ENCODE assay signal across 8 mouse cellular contexts in genomic region chr2:6547139-6547664, GRCm38 (mm10).
DNase-seq lines count a peak whose midpoint lies in the region; ATAC-seq lines count a peak whose summit lies in the region.

No protein-coding gene starts in this region.

- H3K4me2 ChIP-seq in heart, embryonic 12.5 days: no peak overlapping the region

- 62% methylated on average over 9 of the region's 9 CpGs for WGBS in heart, embryonic 12.5 days
- WGBS in midbrain, embryonic 10.5 days: 20% methylated on average over 9 of the region's 9 CpGs

- intact Hi-C loops in heart, postnatal 25 days (cut with DNase I): no loop called here

- no peaks in the 10 kb centered on the region for H3K27me3 ChIP-seq in heart, embryonic 12.5 days (replicated peaks)
- no peaks in the 10 kb centered on the region for H3K27me3 ChIP-seq in midbrain, embryonic 10.5 days (ENCODE audit: low read depth, poor library complexity, severe bottlenecking)

- ATAC-seq in heart, embryonic 12.5 days (ENCODE audit: insufficient number of reproducible peaks, low FRiP score): no peak
- no peak for ATAC-seq in monocyte, adult 5-6 weeks (replicated peaks; ENCODE audit: insufficient number of reproducible peaks, low FRiP score, low TSS enrichment, poor library complexity, severe bottlenecking)

- H3K27ac ChIP-seq in heart, embryonic 12.5 days (ENCODE audit: poor library complexity, severe bottlenecking): peak overlapping the region; percentile 13; the same call in 1 of the 2 replicates
- H3K27ac ChIP-seq in midbrain, embryonic 10.5 days (replicated peaks): peak overlapping the region; percentile 81

- H3K9me3 ChIP-seq in heart, embryonic 12.5 days (replicated peaks): no peaks in the 10 kb centered on the region
- H3K9me3 ChIP-seq in midbrain, embryonic 10.5 days (replicated peaks): no peaks in the 10 kb centered on the region

- H3K36me3 ChIP-seq in heart, embryonic 12.5 days: peaks cover 7% of the 10 kb centered on the region; the same call in 1 of the 2 replicates
- peaks cover 16% of the 10 kb centered on the region for H3K36me3 ChIP-seq in midbrain, embryonic 10.5 days

- peaks cover 9% of the 10 kb centered on the region; the same call in 1 of the 2 replicates for H3K4me1 ChIP-seq in heart, embryonic 12.5 days (replicated peaks)
- H3K4me1 ChIP-seq in midbrain, embryonic 10.5 days: peaks cover 43% of the 10 kb centered on the region

- DNase-seq in heart, postnatal 25 days (ENCODE audit: low spot score): no peak
- peak; percentile 66 to 70 for DNase-seq in cerebellum, postnatal 10 days
- DNase-seq in heart, postnatal 4 days: peak; percentile 34
- DNase-seq in midbrain, embryonic 10.5 days (ENCODE audit: low spot score): peak; percentile 76
- no peak for DNase-seq in right cerebral cortex, postnatal 25 days
- no peak for DNase-seq in adrenal gland, postnatal 4 days (ENCODE audit: low spot score in 2 of 2)

- no peak overlapping the region for H3K9ac ChIP-seq in heart, embryonic 12.5 days

- H3K4me3 ChIP-seq in heart, embryonic 12.5 days: no peak overlapping the region
- peak overlapping the region; percentile 17; the same call in 1 of the 2 replicates for H3K4me3 ChIP-seq in midbrain, embryonic 10.5 days

Comparison
In these comparisons a context has a peak if more than half of its experiments do, and no peak if none do; other contexts are left out.
1. DNase-seq: peak in cerebellum, postnatal 10 days (2 of 2), heart, postnatal 4 days (single experiment) and midbrain, embryonic 10.5 days (single experiment); none in heart, postnatal 25 days (single experiment), right cerebral cortex, postnatal 25 days (single experiment) and adrenal gland, postnatal 4 days (0 of 2).